Mouse (Mus musculus): ENCODE data around the gene L2hgdh. TPM values are rescaled to one million over a fixed set of nuclear protein-coding genes. Genes with fewer than 3 reads are reported as not detected.
"Not testable (repeated sequence)": the region's sequence is repeated elsewhere in the genome, so short reads cannot be mapped to it uniquely, and the experiment has no call there.

L2hgdh gene
- polyA plus RNA-seq, 1 experiment from 2014 or later: 12.0 TPM

GRCm38 (mm10) chr12:69682065-69682787, 42.4 kb downstream of the L2hgdh start:
- under 1% methylated on average over 49 of the region's 54 CpGs for WGBS
- peak overlapping the region; percentile 97 for H3K4me3 ChIP-seq
- no peaks in the 10 kb centered on the region for H3K36me3 ChIP-seq
- peak overlapping the region; percentile 87 for H3K4me2 ChIP-seq (replicated peaks)
- H3K9me3 ChIP-seq: no peaks in the 10 kb centered on the region
- no peaks in the 10 kb centered on the region for H3K27me3 ChIP-seq (replicated peaks)
- peak; percentile 90 for ATAC-seq (ENCODE audit: low FRiP score, low read depth)
- H3K27ac ChIP-seq: peak overlapping the region; percentile 94
- peaks cover 10% of the 10 kb centered on the region for H3K4me1 ChIP-seq
- H3K9ac ChIP-seq: peak overlapping the region; percentile 93

DNA sequence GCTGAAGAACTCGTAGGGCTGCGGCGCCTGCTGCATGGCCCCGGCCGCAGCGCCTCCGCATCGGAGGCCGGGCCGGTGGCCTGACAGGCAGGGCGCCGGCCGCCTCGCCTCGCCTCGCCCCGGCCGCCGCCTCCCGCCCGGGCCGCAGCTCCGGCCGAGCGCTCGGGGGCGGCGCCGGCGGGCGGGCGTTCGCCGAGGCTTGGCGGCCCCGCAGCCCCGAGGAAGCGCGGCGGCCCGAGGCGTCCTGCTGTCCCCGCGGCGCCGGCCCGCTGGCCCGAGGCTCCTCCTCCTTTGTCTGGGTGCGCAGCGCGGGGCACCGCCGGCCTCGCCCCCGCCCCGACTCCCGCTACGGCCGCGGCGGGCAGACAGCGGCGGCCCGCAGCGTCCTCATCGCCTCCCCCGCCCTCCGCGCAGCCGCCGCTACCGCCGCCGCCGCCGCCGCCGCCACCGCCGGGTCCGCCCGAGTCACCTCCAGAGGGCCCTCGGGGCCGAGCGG, 43.1 kb downstream of the L2hgdh start, which contains the start of gene Sos2:
Gene Sos2 (minus strand): TSS at position 287 of the 496 bp plus-strand sequence.
- Histone ChIP-seq H3K27me3 (replicated peaks) (no peaks in the 10 kb centered on the region), H3K9me3 (no peaks in the 10 kb centered on the region), H3K4me3 (peak within 1 kb of the TSS; percentile 97), H3K4me1 (peaks cover 10% of the 10 kb centered on the region), H3K36me3 (no peaks in the 10 kb centered on the region), H3K9ac (peak within 1 kb of the TSS; percentile 93), H3K27ac (peak within 1 kb of the TSS; percentile 94), H3K4me2 (replicated peaks) (peak within 1 kb of the TSS; percentile 87)
- WGBS: under 1% methylated on average over 54 of the region's 85 CpGs
- peak; percentile 83 for ATAC-seq (ENCODE audit: low FRiP score, low read depth)

DNA sequence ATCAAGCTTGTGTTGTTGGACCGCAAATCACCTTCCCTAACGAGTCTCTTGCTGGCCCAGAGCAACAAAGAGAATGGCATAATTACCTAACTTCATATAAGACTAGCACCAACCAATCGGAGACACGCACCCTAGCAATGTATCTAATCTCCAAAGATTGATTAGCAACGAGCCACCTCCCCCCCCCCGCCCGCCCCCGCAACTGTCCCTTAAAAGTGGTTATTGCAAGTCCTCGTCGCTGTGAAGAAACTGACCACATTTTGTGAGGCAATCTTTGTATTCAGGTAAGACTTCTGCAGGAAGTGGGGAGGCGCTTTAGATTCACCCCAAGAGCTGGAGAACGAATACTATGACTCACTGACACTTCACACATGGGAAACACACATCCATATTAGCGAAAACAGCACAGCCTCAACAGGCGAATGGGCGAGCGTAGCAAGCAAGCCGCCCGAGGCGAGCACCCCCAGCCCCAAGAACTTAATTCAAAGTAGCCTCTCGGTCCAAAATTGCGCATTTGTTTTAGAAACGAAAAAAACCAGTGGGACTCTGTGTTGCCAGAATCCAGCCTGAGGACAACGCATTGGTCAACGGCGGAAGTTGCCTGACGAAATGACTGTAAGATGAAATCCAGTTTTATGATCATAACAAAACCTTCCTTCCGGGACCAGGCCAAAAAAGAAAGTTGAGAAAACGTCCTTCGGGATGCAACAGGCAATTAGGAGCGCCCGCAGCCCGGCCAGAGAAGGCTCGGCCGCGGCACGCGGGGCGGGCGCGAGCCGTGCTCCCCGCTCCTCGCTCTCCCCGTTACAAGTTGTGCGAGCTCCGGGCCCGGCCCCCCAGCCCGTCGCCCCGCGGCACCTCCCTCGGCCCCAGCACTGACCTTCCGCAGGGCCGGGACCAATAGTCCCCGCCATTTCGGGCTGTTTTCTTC, 43.8 kb downstream of the L2hgdh start:
- Histone ChIP-seq H3K27me3 (replicated peaks) (no peaks in the 10 kb centered on the region), H3K27ac (peak overlapping the region; percentile 94), H3K9me3 (no peaks in the 10 kb centered on the region), H3K4me1 (peaks cover 10% of the 10 kb centered on the region), H3K9ac (peak overlapping the region; percentile 93), H3K4me2 (replicated peaks) (peak overlapping the region; percentile 87), H3K36me3 (no peaks in the 10 kb centered on the region), H3K4me3 (peak overlapping the region; percentile 97)
- under 1% methylated on average over 56 of the region's 56 CpGs for WGBS
- peak; percentile 57 for ATAC-seq (ENCODE audit: low FRiP score, low read depth)

DNA sequence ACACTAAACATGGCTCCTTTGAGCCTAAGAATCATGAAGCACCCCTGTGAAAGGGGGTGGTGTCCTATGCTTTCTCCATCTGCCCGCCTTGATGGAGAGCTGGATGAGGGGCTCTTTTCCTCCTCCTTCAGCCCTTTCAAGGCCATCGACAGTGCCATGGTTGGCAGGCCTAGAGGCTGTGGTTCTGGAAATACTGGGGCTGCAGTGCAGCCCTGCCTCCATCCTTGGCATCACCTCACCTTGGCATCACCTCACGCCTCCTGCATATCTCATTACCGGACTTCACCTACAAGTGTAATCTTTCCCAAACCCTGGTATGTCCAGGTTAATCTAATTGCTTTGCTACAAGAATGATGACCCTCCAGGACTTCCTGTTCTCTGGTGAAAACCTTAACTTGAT, 48.5 kb downstream of the L2hgdh start:
- Histone ChIP-seq H3K9ac (no peak overlapping the region), H3K36me3 (no peaks in the 10 kb centered on the region), H3K4me1 (peaks cover 15% of the 10 kb centered on the region), H3K9me3 (no peaks in the 10 kb centered on the region), H3K27ac (no peak overlapping the region), H3K4me3 (no peak overlapping the region), H3K27me3 (replicated peaks) (no peaks in the 10 kb centered on the region), H3K4me2 (replicated peaks) (no peak overlapping the region)
- 92% methylated on average over 4 of the region's 4 CpGs for WGBS
- ATAC-seq (ENCODE audit: low FRiP score, low read depth): no peak

DNA sequence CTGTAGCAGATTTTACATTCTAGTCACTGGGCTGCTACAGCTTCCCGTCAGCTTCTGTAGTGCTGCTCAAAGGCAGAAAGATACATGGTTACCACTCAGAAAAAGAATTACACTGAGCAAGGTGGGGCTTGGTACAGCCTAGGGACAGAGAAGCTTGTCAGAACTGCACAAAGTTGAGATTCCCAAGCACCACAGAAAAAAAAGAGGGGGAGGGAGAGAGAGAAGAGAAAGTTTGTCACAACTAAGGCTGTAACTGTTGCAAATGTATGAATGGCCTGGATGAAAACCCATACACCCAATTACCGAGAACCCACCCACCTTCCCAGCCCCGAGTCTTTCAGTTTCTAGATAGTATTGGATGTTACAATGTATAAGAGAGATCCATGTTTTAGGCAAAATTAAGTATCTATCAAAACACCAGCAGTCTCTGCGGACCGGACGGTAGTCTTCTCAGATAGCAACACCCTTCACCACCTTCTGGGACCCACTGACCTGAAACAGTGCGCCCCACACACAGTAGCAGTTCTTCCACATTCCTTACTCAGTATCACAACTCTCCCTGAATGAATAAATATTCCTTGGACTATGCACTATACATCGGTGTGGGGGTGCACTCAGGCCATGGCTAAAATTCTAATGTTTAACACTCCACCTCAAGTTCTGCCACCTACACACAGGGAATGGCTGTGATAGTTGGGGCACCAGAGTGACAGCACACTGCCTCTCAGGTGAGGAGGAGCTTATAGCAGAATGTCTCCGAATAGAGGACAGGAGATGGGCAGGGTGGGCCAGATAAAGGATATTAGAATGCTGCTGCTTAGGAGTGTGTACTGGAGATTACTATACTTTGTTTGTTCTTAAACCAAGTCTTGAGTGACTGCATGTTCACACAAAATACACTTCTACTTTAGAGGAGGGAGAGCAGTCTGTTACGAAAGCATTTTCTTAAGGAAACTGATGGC, 49.8 kb downstream of the L2hgdh start:
- WGBS: 86% methylated on average over 10 of the region's 10 CpGs
- H3K36me3 ChIP-seq: no peaks in the 10 kb centered on the region
- ATAC-seq (ENCODE audit: low FRiP score, low read depth): no peak

DNA sequence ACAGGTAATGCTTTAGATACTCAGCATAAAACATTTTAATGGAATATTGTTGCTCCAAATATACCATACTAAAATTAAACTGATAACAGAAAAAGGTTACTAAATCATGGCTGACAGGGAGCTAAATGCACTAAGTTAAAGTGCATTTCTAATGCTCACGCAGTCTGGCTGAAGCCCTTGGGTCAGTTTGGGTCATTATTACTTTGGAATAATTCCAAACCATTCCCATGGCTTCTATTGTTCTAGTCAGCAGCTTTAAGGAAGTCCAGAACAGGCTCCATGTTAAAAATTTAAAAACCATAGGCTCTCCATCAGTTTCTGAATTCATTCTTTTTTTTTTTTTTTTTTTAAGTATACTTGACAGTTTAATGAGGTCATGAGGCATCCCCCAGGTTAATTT, 50.5 kb downstream of the L2hgdh start:
- Histone ChIP-seq H3K27ac (no peak overlapping the region), H3K4me3 (no peak overlapping the region), H3K27me3 (replicated peaks) (no peaks in the 10 kb centered on the region), H3K4me1 (0 out of 2 replicates have a peak, but pooled peaks cover 5% of the 10 kb centered on the region), H3K9ac (no peak overlapping the region), H3K36me3 (no peaks in the 10 kb centered on the region), H3K9me3 (no peaks in the 10 kb centered on the region), H3K4me2 (replicated peaks) (no peak overlapping the region)
- WGBS: 54% methylated on average over 1 of the region's 1 CpGs
- ATAC-seq (ENCODE audit: low FRiP score, low read depth): no peak

More for the DNA sequence above, 49.8 kb downstream of the L2hgdh start:
- Histone ChIP-seq H3K27me3 (replicated peaks) (no peaks in the 10 kb centered on the region), H3K4me1 (peaks cover 6% of the 10 kb centered on the region; the same call in 1 of the 2 replicates), H3K9me3 (no peaks in the 10 kb centered on the region), H3K4me2 (replicated peaks) (no peak overlapping the region), H3K27ac (no peak overlapping the region), H3K4me3 (no peak overlapping the region), H3K9ac (no peak overlapping the region)

- WGBS: 97% methylated on average over 5 of the region's 5 CpGs
- H3K9me3 ChIP-seq: peaks cover 9% of the 10 kb centered on the region; the same call in 1 of the 2 replicates
- ATAC-seq (ENCODE audit: low FRiP score, low read depth): no peak
- no peak overlapping the region for H3K4me2 ChIP-seq (replicated peaks)
- no peak overlapping the region for H3K27ac ChIP-seq
- H3K9ac ChIP-seq: no peak overlapping the region
- H3K4me3 ChIP-seq: no peak overlapping the region
- H3K4me1 ChIP-seq: no peaks in the 10 kb centered on the region
- peaks cover 9% of the 10 kb centered on the region; the same call in 1 of the 2 replicates for H3K36me3 ChIP-seq
- H3K27me3 ChIP-seq (replicated peaks): no peaks in the 10 kb centered on the region
Measured at GRCm38 (mm10) chr12:69666721-69667120, 58.0 kb downstream of the L2hgdh start.

GRCm38 (mm10) chr12:69661658-69662057, 63.0 kb downstream of the L2hgdh start:
- Histone ChIP-seq H3K27me3 (replicated peaks) (no peaks in the 10 kb centered on the region), H3K36me3 (peaks cover 9% of the 10 kb centered on the region; the same call in 1 of the 2 replicates), H3K4me3 (no peak overlapping the region), H3K27ac (no peak overlapping the region), H3K9ac (no peak overlapping the region), H3K9me3 (peaks cover 12% of the 10 kb centered on the region), H3K4me1 (no peaks in the 10 kb centered on the region), H3K4me2 (replicated peaks) (no peak overlapping the region)
- WGBS: 96% methylated on average over 5 of the region's 5 CpGs
- ATAC-seq (ENCODE audit: low FRiP score, low read depth): no peak

DNA sequence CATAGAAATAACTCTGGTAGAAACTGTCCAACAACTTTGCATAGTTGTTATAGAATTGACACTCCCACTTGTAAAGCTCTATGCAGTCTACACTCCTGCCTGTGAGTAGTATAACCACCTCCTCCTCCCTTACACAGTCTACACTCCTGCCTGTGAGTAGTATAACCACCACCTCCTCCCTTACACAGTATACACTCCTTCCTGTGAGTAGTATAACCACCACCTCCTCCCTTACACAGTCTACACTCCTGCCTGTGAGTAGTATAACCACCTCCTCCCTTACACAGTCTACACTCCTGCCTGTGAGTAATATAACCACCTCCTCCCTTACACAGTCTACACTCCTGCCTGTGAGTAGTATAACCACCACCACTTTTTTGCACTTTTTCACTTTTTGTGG, 70.7 kb downstream of the L2hgdh start:
- H3K9ac ChIP-seq; H3K27me3 ChIP-seq (replicated peaks); H3K4me1 ChIP-seq; H3K4me2 ChIP-seq (replicated peaks); H3K9me3 ChIP-seq; H3K4me3 ChIP-seq; H3K27ac ChIP-seq: not testable (repeated sequence)
- ATAC-seq (ENCODE audit: low FRiP score, low read depth): peak; percentile 84; the same call in 1 of the 2 replicates
- peaks cover 21% of the 10 kb centered on the region for H3K36me3 ChIP-seq

GRCm38 (mm10) chr12:69649511-69649910, 75.2 kb downstream of the L2hgdh start:
- Histone ChIP-seq H3K27ac (no peak overlapping the region), H3K9me3 (peaks cover 4% of the 10 kb centered on the region; the same call in 1 of the 2 replicates), H3K4me1 (no peaks in the 10 kb centered on the region), H3K4me3 (no peak overlapping the region), H3K36me3 (peaks cover 35% of the 10 kb centered on the region), H3K27me3 (replicated peaks) (no peaks in the 10 kb centered on the region), H3K4me2 (replicated peaks) (no peak overlapping the region), H3K9ac (no peak overlapping the region)
- no peak for ATAC-seq (ENCODE audit: low FRiP score, low read depth)
- 93% methylated on average over 8 of the region's 8 CpGs for WGBS

DNA sequence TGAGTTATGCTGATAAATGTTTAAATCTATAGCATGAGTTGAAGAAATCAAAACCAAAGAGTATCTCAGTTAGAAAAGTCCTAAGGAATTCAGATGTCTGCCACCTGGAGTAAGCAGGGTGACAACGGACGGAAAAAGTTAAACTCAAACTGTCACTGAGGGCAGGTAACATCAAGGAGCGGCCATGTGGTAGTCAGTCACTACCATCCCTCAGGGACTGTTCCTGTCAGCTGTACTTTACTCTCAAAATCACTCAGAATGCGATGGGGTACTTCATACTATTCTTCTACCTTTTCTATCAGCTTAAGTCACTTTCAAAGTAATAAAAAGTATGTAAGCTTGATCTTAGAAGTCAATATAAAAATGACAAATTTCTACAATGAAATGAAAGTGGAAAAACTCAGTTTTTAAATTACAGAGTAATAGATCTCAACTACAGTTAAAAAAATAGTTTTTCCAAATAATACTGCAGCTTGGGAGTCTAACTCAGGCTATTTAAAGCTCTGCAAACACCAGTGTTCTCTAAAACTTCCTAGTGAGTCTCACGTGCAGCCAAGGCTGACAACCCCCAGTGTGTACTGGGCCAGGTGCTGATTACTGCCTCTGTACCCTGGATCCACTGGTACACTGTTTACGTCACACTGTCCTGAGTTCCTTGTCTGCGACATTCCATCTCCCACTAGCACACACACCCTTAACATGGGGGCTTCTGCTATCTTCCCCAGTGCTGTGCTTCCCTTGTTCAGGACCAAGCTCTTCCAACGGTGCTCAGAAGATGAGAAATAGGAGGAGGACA, 78.7 kb downstream of the L2hgdh start:
- Histone ChIP-seq H3K4me1 (no peaks in the 10 kb centered on the region), H3K9me3 (no peaks in the 10 kb centered on the region), H3K4me2 (replicated peaks) (no peak overlapping the region), H3K9ac (no peak overlapping the region), H3K27ac (no peak overlapping the region), H3K36me3 (peaks cover 14% of the 10 kb centered on the region; the same call in 1 of the 2 replicates), H3K4me3 (no peak overlapping the region), H3K27me3 (replicated peaks) (no peaks in the 10 kb centered on the region)
- ATAC-seq (ENCODE audit: low FRiP score, low read depth): no peak
- 92% methylated on average over 8 of the region's 8 CpGs for WGBS
